In genomic region chr5:105857486-105857885, GRCm38 (mm10) we compare ENCODE assay signal across 26 mouse cellular contexts. TPM values are rescaled to one million over a fixed set of nuclear protein-coding genes. Genes with fewer than 3 reads are reported as not detected.
DNase-seq lines count a peak whose midpoint lies in the region; ATAC-seq and TF ChIP-seq lines count a peak whose summit lies in the region.
"Had no signal": no experiment of that assay in that cellular context is flagged by ENCODE, and none has a peak within 500 bp of the region (broad histone marks: within the 10 kb centered on the region; RNA-seq: fewer than 3 reads in every experiment).

No protein-coding gene starts in this region.

- H3K27ac ChIP-seq in heart, embryonic 10.5 days, result no peak overlapping the region
- H3K27ac ChIP-seq in limb, embryonic 13.5 days, result peak overlapping the region; percentile 48; the same call in 1 of the 2 replicates
- H3K27ac ChIP-seq in stomach, postnatal 0 days (replicated peaks), result peak overlapping the region; percentile 69
- H3K27ac ChIP-seq in hindbrain, embryonic 10.5 days, result no peak overlapping the region
- H3K27ac ChIP-seq: forebrain, embryonic 13.5 days; gastrocnemius, adult 2 months; hindbrain, postnatal 0 days; macrophage; midbrain, embryonic 10.5 days had no signal

- 0 out of 2 replicates have a peak overlapping the region, but pooled peaks have one; percentile 19 for H3K9ac ChIP-seq in limb, embryonic 13.5 days
- H3K9ac ChIP-seq in stomach, postnatal 0 days (ENCODE audit: low read length), result no peak overlapping the region
- H3K9ac ChIP-seq: forebrain, embryonic 13.5 days had no signal

- peak; percentile 45 for DNase-seq in heart, embryonic 10.5 days (ENCODE audit: low spot score)
- DNase-seq in heart, adult 9 months (ENCODE audit: low spot score in 2 of 2), result no peak
- peak; percentile 24 for DNase-seq in testis, postnatal 10 days (ENCODE audit: low spot score)
- no peak for DNase-seq in testis, postnatal 14 days (ENCODE audit: low spot score)
- no peak for DNase-seq in stomach, postnatal 0 days (ENCODE audit: low spot score)
- DNase-seq in embryo, embryonic 10 days (ENCODE audit: low spot score), result no peak
- no peak for DNase-seq in hindbrain, embryonic 10.5 days (ENCODE audit: low spot score)
- DNase-seq: adrenal gland, adult 8-10 months; cerebellum, adult 11-12 months; cerebellum, postnatal 14 days; embryo, embryonic 11 days; gastrocnemius, adult 2 months; kidney, adult 8-10 months; layer of hippocampus, postnatal 36 days; liver; thymus, adult 2 months; thymus, postnatal 4 days had no signal

- WGBS in heart, embryonic 10.5 days, result 87% methylated on average over 5 of the region's 5 CpGs
- WGBS in limb, embryonic 13.5 days, result 63% methylated on average over 5 of the region's 5 CpGs
- 51% methylated on average over 5 of the region's 5 CpGs for WGBS in stomach, postnatal 0 days
- WGBS in hindbrain, embryonic 10.5 days, result 87% methylated on average over 5 of the region's 5 CpGs

- no peak for TF ChIP-seq EP300 in stomach, postnatal 0 days (optimal IDR thresholded peaks at IDR 0.05)

- no peaks in the 10 kb centered on the region for H3K36me3 ChIP-seq in heart, embryonic 10.5 days
- no peaks in the 10 kb centered on the region for H3K36me3 ChIP-seq in limb, embryonic 13.5 days
- H3K36me3 ChIP-seq in stomach, postnatal 0 days (ENCODE audit: control insufficient read depth, insufficient read depth, low read length), result no peaks in the 10 kb centered on the region
- H3K36me3 ChIP-seq in hindbrain, embryonic 10.5 days, result no peaks in the 10 kb centered on the region
- H3K36me3 ChIP-seq: G1E; midbrain, embryonic 10.5 days had no signal

- H3K27me3 ChIP-seq in heart, embryonic 10.5 days (ENCODE audit: insufficient read depth, poor library complexity, severe bottlenecking), result peaks cover 4% of the 10 kb centered on the region; the same call in 1 of the 2 replicates
- no peaks in the 10 kb centered on the region for H3K27me3 ChIP-seq in limb, embryonic 13.5 days
- H3K27me3 ChIP-seq in stomach, postnatal 0 days (ENCODE audit: control insufficient read depth, insufficient read depth, low read length), result no peaks in the 10 kb centered on the region
- no peaks in the 10 kb centered on the region for H3K27me3 ChIP-seq in hindbrain, embryonic 10.5 days (ENCODE audit: insufficient read depth, poor library complexity, severe bottlenecking)
- H3K27me3 ChIP-seq: CH12.LX; forebrain, embryonic 13.5 days had no signal

- peaks cover 21% of the 10 kb centered on the region; the same call in 1 of the 2 replicates for H3K4me1 ChIP-seq in heart, embryonic 10.5 days
- peaks cover 19% of the 10 kb centered on the region for H3K4me1 ChIP-seq in limb, embryonic 13.5 days
- H3K4me1 ChIP-seq in stomach, postnatal 0 days (replicated peaks; ENCODE audit: control insufficient read depth, insufficient read depth), result peaks cover 4% of the 10 kb centered on the region; the same call in 1 of the 2 replicates
- peaks cover 20% of the 10 kb centered on the region for H3K4me1 ChIP-seq in hindbrain, embryonic 10.5 days (replicated peaks)
- H3K4me1 ChIP-seq: midbrain, embryonic 10.5 days had no signal

- H3K9me3 ChIP-seq in heart, embryonic 10.5 days, result no peaks in the 10 kb centered on the region
- no peaks in the 10 kb centered on the region for H3K9me3 ChIP-seq in limb, embryonic 13.5 days
- no peaks in the 10 kb centered on the region for H3K9me3 ChIP-seq in stomach, postnatal 0 days (ENCODE audit: control insufficient read depth, low read length)
- H3K9me3 ChIP-seq in hindbrain, embryonic 10.5 days, result no peaks in the 10 kb centered on the region
- H3K9me3 ChIP-seq: forebrain, embryonic 13.5 days; midbrain, embryonic 10.5 days had no signal

- no peak overlapping the region for H3K4me3 ChIP-seq in heart, embryonic 10.5 days
- no peak overlapping the region for H3K4me3 ChIP-seq in limb, embryonic 13.5 days
- H3K4me3 ChIP-seq in stomach, postnatal 0 days (ENCODE audit: low read depth, low read length), result no peak overlapping the region
- no peak overlapping the region for H3K4me3 ChIP-seq in hindbrain, embryonic 10.5 days
- H3K4me3 ChIP-seq: forebrain, embryonic 13.5 days; gastrocnemius, adult 2 months; midbrain, embryonic 10.5 days had no signal

- no peak for TF ChIP-seq CTCF in stomach, postnatal 0 days (IDR thresholded peaks at IDR 0.05; ENCODE audit: low read depth)

- H3K4me2 ChIP-seq in limb, embryonic 13.5 days (replicated peaks), result no peak overlapping the region
- no peak overlapping the region for H3K4me2 ChIP-seq in stomach, postnatal 0 days (replicated peaks; ENCODE audit: low read depth)
- H3K4me2 ChIP-seq: forebrain, embryonic 13.5 days; heart, embryonic 11.5 days had no signal

- no peak for ATAC-seq in limb, embryonic 13.5 days (ENCODE audit: low FRiP score, low read depth)
- ATAC-seq in stomach, postnatal 0 days (ENCODE audit: low FRiP score, low TSS enrichment), result 0 out of 2 replicates have a peak, but pooled peaks have one; percentile 6
- ATAC-seq: activated CD4-positive, CD25-positive, alpha-beta regulatory T cell, adult 4 months; forebrain, embryonic 13.5 days; hindbrain, postnatal 0 days had no signal

RNA-seq across cellular contexts. Expression of gene Zfp326, which starts 18.9 kb away (rescaled TPM):
- 30.0 and 37.7 TPM in 2 replicates for polyA plus RNA-seq in heart, embryonic 10.5 days (2016; fragmentation: Nextera tagmentation; extraction: Ambion mirVana)
- 59.2 and 62.8 TPM in 2 replicates for polyA plus RNA-seq in limb, embryonic 13.5 days (2015; fragmentation: Nextera tagmentation; extraction: Ambion mirVana)
- 15.0 and 17.7 TPM in 2 replicates for polyA plus RNA-seq in stomach, postnatal 0 days (2015; fragmentation: Nextera tagmentation; extraction: Ambion mirVana)
- 40.4 and 53.6 TPM in 2 replicates for polyA plus RNA-seq in hindbrain, embryonic 10.5 days (2016; fragmentation: Nextera tagmentation; extraction: Ambion mirVana)

Comparison
In these comparisons a context has a peak if more than half of its experiments do, and no peak if none do; other contexts are left out.
1. DNase-seq: peak in heart, embryonic 10.5 days (single experiment) and testis, postnatal 10 days (single experiment); none in heart, adult 9 months (0 of 2), testis, postnatal 14 days (single experiment), stomach, postnatal 0 days (single experiment), embryo, embryonic 10 days (single experiment) and hindbrain, embryonic 10.5 days (single experiment).
2. H3K27ac ChIP-seq: peak in limb, embryonic 13.5 days (single experiment) and stomach, postnatal 0 days (single experiment); none in heart, embryonic 10.5 days (single experiment) and hindbrain, embryonic 10.5 days (single experiment).